Mouse (Mus musculus): ENCODE data around the gene Tagap. TPM values are rescaled to one million over a fixed set of nuclear protein-coding genes. Genes with fewer than 3 reads are reported as not detected.

Tagap gene
- polyA plus RNA-seq (2015; fragmentation: Nextera tagmentation; extraction: Ambion mirVana) = 1.6 and 1.7 TPM in 2 replicates

DNA sequence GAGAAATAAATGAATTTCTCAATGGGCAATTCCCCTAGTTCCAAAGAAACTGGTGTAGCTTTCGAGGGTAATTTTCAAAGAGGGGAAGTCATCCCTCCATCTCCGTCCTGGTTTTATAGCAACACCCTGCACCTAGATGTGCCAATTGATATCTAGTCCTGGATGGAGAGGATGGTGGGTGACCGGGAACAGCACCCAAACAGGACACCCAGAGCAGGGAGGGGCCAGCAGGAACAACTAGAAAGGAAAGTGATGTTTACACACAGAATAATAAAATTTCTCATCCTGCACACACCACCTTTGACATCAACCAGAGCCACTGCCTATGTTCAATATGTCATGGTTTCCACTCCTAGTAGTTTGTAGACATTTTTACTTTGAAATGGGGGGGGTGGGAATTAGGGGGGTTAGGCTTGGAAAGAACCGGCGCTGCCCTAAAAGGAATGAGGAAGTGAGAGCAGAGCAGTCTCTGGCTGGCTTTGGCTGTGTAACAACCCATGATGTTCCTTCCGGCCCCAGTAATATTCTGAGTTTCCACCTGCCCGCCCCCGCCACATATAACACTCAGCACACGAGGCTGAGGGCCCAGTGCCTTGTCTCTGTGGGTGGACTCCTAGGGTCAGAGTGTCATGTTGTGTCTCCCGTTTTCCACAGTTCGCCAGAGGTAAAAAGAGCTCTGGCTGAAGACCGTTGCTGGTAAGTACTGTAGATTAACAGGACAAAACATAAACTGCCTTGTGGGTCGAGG is at the start of gene Tagap:
Gene Tagap, plus strand, starts transcription at position 588 of the 748 bp plus-strand sequence.
- Histone ChIP-seq H3K4me3 (ENCODE audit: low read length) (no peak within 1 kb of the TSS), H3K9ac (ENCODE audit: low read depth, low read length) (no peak within 1 kb of the TSS), H3K27ac (ENCODE audit: low read length) (no peak within 1 kb of the TSS), H3K27me3 (replicated peaks; ENCODE audit: control insufficient read depth, insufficient read depth, low read length) (no peaks in the 10 kb centered on the region), H3K36me3 (ENCODE audit: control insufficient read depth, insufficient read depth, low read length) (no peaks in the 10 kb centered on the region), H3K4me2 (ENCODE audit: low read depth, low read length) (0 out of 2 replicates have a peak within 1 kb of the TSS, but pooled peaks have one; percentile 14), H3K4me1 (ENCODE audit: control insufficient read depth, insufficient read depth, low read length) (no peaks in the 10 kb centered on the region), H3K9me3 (ENCODE audit: control insufficient read depth, low read length) (no peaks in the 10 kb centered on the region)
- no peak for ATAC-seq
- 52% methylated on average over 13 of the region's 13 CpGs for WGBS

DNA sequence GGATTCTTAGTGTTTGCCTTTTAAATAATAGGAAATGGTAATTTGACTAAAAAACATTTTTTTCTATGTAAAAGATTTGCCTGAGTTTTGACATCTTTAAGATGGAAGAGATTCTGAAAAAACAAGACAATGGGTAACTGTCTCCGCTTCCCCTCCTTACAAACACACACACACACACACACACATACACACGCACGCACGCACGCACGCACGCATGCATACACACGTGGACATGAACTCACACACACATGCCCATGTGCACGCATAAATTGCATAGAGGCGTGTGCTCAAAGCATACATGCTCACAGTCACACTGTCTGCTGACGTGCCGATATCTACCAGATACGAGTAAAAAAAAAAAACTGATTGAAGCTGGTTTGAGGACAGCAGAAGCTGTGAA is 49.3 kb upstream of the Tagap start:
- H3K27ac ChIP-seq (ENCODE audit: low read length) = no peak overlapping the region
- H3K4me2 ChIP-seq (ENCODE audit: low read depth, low read length) = no peak overlapping the region
- WGBS = 85% methylated on average over 13 of the region's 13 CpGs

DNA sequence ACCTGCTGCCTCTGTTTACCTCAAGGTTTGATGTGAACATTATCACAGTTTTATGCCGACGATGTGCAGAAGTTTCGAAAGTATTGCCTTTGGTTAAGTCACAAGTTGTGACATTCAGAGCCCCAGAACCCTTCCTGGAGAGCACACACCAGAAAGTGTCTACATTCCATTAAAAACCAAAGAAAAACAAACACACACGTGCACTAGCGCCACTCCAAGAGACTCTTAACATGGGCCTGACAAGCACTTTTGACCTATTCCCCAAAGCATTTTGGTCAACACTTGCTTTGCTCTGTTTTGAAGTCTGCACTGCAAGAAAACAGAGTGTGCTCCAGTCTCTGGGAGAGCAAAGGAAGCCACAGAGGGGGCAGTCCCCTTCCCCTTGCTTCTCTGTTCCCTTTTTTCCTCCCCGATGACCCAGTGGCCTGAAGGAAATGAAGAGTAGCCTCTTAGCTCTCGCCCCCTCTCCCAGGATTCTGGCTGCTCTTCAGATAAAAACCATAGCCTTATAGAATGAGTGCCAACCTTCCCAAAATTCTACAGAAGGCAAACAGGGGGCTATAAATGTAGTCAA is 48.5 kb upstream of the Tagap start:
- H3K27ac ChIP-seq (ENCODE audit: low read length) = no peak overlapping the region
- H3K36me3 ChIP-seq (ENCODE audit: control insufficient read depth, insufficient read depth, low read length) = no peaks in the 10 kb centered on the region
- 0 out of 2 replicates have a peak, but pooled peaks cover 4% of the 10 kb centered on the region for H3K4me1 ChIP-seq (ENCODE audit: control insufficient read depth, insufficient read depth, low read length)
- no peak overlapping the region for H3K9ac ChIP-seq (ENCODE audit: low read depth, low read length)
- no peaks in the 10 kb centered on the region for H3K27me3 ChIP-seq (replicated peaks; ENCODE audit: control insufficient read depth, insufficient read depth, low read length)
- H3K4me2 ChIP-seq (ENCODE audit: low read depth, low read length) = no peak overlapping the region
- H3K4me3 ChIP-seq (ENCODE audit: low read length) = no peak overlapping the region
- no peak for ATAC-seq
- no peaks in the 10 kb centered on the region for H3K9me3 ChIP-seq (ENCODE audit: control insufficient read depth, low read length)
- 65% methylated on average over 7 of the region's 7 CpGs for WGBS

More for the DNA sequence above, 49.3 kb upstream of the Tagap start:
- Histone ChIP-seq H3K9ac (ENCODE audit: low read depth, low read length) (no peak overlapping the region), H3K36me3 (ENCODE audit: control insufficient read depth, insufficient read depth, low read length) (no peaks in the 10 kb centered on the region), H3K9me3 (ENCODE audit: control insufficient read depth, low read length) (no peaks in the 10 kb centered on the region), H3K4me1 (ENCODE audit: control insufficient read depth, insufficient read depth, low read length) (0 out of 2 replicates have a peak, but pooled peaks cover 4% of the 10 kb centered on the region), H3K4me3 (ENCODE audit: low read length) (no peak overlapping the region), H3K27me3 (replicated peaks; ENCODE audit: control insufficient read depth, insufficient read depth, low read length) (no peaks in the 10 kb centered on the region)
- no peak for ATAC-seq

DNA sequence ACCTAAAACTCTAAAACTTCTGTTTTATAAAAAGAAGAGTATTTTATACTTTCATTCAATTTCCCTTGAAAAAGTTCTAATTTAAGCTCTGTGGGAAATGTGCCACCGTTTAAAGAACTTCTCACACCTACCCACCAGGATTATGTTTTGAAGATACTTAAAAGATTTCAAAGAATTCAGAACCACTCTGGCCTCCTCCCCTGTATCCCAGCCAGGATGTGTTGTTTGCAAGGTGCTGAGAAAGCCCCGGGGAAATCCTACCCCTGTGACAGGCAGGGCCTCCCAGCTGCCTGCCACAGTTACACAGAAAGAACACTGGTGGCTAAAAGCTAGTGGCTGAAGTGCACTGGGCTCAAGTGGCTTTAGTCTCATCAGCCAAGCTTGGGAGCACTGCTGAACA is 47.9 kb upstream of the Tagap start:
- Histone ChIP-seq H3K4me2 (ENCODE audit: low read depth, low read length) (no peak overlapping the region), H3K27ac (ENCODE audit: low read length) (no peak overlapping the region), H3K4me1 (ENCODE audit: control insufficient read depth, insufficient read depth, low read length) (0 out of 2 replicates have a peak, but pooled peaks cover 4% of the 10 kb centered on the region), H3K9me3 (ENCODE audit: control insufficient read depth, low read length) (no peaks in the 10 kb centered on the region), H3K9ac (ENCODE audit: low read depth, low read length) (no peak overlapping the region), H3K36me3 (ENCODE audit: control insufficient read depth, insufficient read depth, low read length) (no peaks in the 10 kb centered on the region), H3K4me3 (ENCODE audit: low read length) (no peak overlapping the region), H3K27me3 (replicated peaks; ENCODE audit: control insufficient read depth, insufficient read depth, low read length) (no peaks in the 10 kb centered on the region)
- no peak for ATAC-seq
- 41% methylated on average over 2 of the region's 2 CpGs for WGBS

DNA sequence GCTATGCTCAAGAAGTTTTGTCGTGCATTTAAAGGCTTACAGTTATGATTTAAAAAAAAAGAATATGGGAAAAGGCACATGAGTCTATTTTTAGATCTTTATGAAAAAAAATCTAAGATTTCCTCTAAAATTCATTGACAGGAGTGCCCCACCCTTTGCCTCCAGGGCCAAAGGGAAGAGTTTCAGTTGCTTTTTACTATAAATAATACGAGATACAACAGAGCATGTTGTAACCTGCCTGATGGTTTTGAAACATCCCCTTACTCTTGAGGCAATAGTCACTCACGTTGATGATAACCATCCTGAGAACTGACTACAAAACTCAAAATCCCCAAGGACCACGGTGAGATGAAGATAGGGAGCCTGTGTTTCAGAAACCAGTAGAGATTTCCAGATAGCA is 46.3 kb upstream of the Tagap start:
- WGBS = 77% methylated on average over 4 of the region's 4 CpGs

DNA sequence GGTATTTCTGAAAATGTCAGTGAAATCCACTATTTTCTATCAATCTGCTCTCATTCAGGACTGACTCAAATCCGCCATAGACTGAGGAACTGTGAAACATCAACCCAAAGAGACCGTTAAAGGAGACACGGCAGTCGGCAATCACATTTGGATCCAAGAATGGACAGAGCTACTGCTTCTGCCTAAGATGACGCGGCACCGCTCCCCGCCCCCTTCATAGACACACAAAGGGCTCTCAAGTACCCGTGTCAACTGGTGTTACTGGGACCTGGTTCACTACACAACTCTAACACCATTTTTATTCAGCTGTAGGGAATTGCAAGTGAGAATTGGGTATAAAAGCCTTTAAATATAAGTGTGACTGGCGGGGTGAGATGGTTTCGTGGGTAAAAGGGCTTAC is 42.7 kb upstream of the Tagap start:
- no peak for ATAC-seq
- WGBS = 87% methylated on average over 11 of the region's 11 CpGs
- no peak overlapping the region for H3K4me2 ChIP-seq (ENCODE audit: low read depth, low read length)

More for the DNA sequence above, 46.3 kb upstream of the Tagap start:
- H3K9ac ChIP-seq (ENCODE audit: low read depth, low read length) = no peak overlapping the region
- H3K27me3 ChIP-seq (replicated peaks; ENCODE audit: control insufficient read depth, insufficient read depth, low read length) = no peaks in the 10 kb centered on the region
- no peaks in the 10 kb centered on the region for H3K9me3 ChIP-seq (ENCODE audit: control insufficient read depth, low read length)
- H3K36me3 ChIP-seq (ENCODE audit: control insufficient read depth, insufficient read depth, low read length) = no peaks in the 10 kb centered on the region
- ATAC-seq = no peak
- H3K4me1 ChIP-seq (ENCODE audit: control insufficient read depth, insufficient read depth, low read length) = 0 out of 2 replicates have a peak, but pooled peaks cover 4% of the 10 kb centered on the region
- no peak overlapping the region for H3K27ac ChIP-seq (ENCODE audit: low read length)
- no peak overlapping the region for H3K4me2 ChIP-seq (ENCODE audit: low read depth, low read length)
- no peak overlapping the region for H3K4me3 ChIP-seq (ENCODE audit: low read length)

DNA sequence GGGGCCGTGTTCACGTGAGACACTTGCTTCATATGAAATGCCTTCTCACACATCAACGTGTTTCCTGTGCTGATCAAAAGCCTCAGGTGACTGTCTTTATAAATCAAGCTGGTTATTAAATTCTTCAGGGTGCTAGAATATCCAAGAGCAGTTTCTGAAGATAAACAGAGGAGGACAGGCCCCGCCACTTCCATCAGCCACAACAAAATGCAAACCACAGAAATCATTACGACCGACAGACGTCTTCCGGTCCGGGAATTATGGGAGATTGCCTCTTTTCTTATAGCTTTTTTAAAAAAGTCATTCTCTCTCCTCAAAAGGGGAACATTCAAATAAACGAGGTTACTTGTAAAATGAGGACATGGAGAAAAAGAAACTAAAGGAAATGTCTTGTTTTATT is 41.2 kb upstream of the Tagap start:
- Histone ChIP-seq H3K27me3 (replicated peaks; ENCODE audit: control insufficient read depth, insufficient read depth, low read length) (no peaks in the 10 kb centered on the region), H3K4me2 (ENCODE audit: low read depth, low read length) (no peak overlapping the region), H3K36me3 (ENCODE audit: control insufficient read depth, insufficient read depth, low read length) (no peaks in the 10 kb centered on the region), H3K27ac (ENCODE audit: low read length) (no peak overlapping the region), H3K9ac (ENCODE audit: low read depth, low read length) (no peak overlapping the region), H3K9me3 (ENCODE audit: control insufficient read depth, low read length) (no peaks in the 10 kb centered on the region), H3K4me3 (ENCODE audit: low read length) (no peak overlapping the region), H3K4me1 (ENCODE audit: control insufficient read depth, insufficient read depth, low read length) (no peaks in the 10 kb centered on the region)
- WGBS = 77% methylated on average over 10 of the region's 10 CpGs
- ATAC-seq = no peak

More for the DNA sequence above, 42.7 kb upstream of the Tagap start:
- Histone ChIP-seq H3K9ac (ENCODE audit: low read depth, low read length) (no peak overlapping the region), H3K4me3 (ENCODE audit: low read length) (no peak overlapping the region), H3K4me1 (ENCODE audit: control insufficient read depth, insufficient read depth, low read length) (no peaks in the 10 kb centered on the region), H3K27me3 (replicated peaks; ENCODE audit: control insufficient read depth, insufficient read depth, low read length) (no peaks in the 10 kb centered on the region), H3K9me3 (ENCODE audit: control insufficient read depth, low read length) (no peaks in the 10 kb centered on the region), H3K36me3 (ENCODE audit: control insufficient read depth, insufficient read depth, low read length) (no peaks in the 10 kb centered on the region), H3K27ac (ENCODE audit: low read length) (no peak overlapping the region)

DNA sequence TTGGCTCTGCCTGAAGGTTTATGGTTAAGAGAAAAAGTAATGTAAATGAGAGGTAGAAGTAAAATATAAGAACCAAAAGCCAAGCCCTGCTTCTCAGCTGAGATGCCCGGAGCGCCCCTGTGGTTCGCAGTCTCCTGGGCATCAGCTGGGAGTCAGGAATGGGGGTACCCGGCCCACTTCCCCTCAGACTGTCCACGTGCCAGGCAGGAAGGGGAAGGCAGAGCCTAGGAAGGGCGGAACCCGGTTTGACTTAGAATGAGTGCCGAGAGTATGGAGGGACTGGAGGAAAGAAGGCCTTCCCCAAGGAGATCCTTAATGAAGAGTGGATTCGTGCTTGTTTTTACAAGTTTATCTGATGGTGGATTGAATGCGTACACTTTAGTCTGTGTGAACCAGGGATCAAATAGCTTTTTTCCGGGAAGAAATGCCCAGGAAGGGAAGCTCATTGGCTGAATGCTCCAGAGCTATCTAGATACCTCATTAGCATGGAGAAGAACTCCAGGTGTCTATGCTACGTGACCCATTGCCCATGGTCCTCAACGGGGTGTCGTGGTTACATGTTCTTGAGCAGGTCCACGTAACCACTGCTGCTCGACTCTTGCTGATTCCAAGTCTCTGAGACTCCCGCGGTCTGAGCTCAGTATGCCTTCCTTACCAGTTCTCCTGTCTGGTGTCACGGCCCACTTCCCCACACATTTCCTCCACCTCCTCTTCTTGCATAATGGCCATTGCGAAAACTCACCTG is 38.6 kb upstream of the Tagap start:
- 84% methylated on average over 20 of the region's 20 CpGs for WGBS
- H3K27me3 ChIP-seq (replicated peaks; ENCODE audit: control insufficient read depth, insufficient read depth, low read length) = no peaks in the 10 kb centered on the region
- H3K27ac ChIP-seq (ENCODE audit: low read length) = no peak overlapping the region
- H3K9ac ChIP-seq (ENCODE audit: low read depth, low read length) = no peak overlapping the region
- ATAC-seq = no peak
- H3K36me3 ChIP-seq (ENCODE audit: control insufficient read depth, insufficient read depth, low read length) = no peaks in the 10 kb centered on the region
- H3K4me2 ChIP-seq (ENCODE audit: low read depth, low read length) = no peak overlapping the region
- H3K4me1 ChIP-seq (ENCODE audit: control insufficient read depth, insufficient read depth, low read length) = no peaks in the 10 kb centered on the region
- no peak overlapping the region for H3K4me3 ChIP-seq (ENCODE audit: low read length)
- no peaks in the 10 kb centered on the region for H3K9me3 ChIP-seq (ENCODE audit: control insufficient read depth, low read length)

DNA sequence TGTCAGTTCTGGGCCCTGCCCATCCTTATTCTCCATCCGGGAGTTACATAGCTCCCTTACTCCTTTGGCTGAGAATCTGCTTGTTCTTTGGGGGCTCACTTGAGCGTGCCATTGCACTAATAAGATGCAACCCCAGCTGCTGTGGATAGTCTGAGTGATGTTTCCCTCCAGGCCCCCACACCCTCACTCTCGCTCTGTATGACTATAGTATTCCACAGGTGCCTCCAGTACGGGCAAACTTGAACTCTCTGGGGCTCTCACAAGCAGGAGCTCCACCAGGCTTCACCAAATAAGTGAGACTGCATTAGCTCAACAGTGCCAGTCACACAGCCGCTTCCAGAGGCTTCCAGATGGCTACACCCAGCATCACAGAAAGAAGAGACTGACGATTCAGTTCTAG is 37.5 kb upstream of the Tagap start:
- H3K4me1 ChIP-seq (ENCODE audit: control insufficient read depth, insufficient read depth, low read length) = no peaks in the 10 kb centered on the region
- ATAC-seq = no peak
- H3K27me3 ChIP-seq (replicated peaks; ENCODE audit: control insufficient read depth, insufficient read depth, low read length) = no peaks in the 10 kb centered on the region
- WGBS = 87% methylated on average over 6 of the region's 6 CpGs
- H3K9me3 ChIP-seq (ENCODE audit: control insufficient read depth, low read length) = no peaks in the 10 kb centered on the region
- H3K4me3 ChIP-seq (ENCODE audit: low read length) = no peak overlapping the region
- H3K4me2 ChIP-seq (ENCODE audit: low read depth, low read length) = no peak overlapping the region
- no peak overlapping the region for H3K27ac ChIP-seq (ENCODE audit: low read length)
- no peaks in the 10 kb centered on the region for H3K36me3 ChIP-seq (ENCODE audit: control insufficient read depth, insufficient read depth, low read length)
- H3K9ac ChIP-seq (ENCODE audit: low read depth, low read length) = no peak overlapping the region

All from intestine, embryonic 16.5 days (tissue).